Mouse (Mus musculus) MEL (cell line): Measurements from ENCODE around the gene Auts2.

Experiments used
- BHLHE40 ChIP-seq: IDR thresholded peaks from 2 replicates; pipeline ENCODE4 v1.6.1; 2012; ENCODE audit warnings: low read depth, mild to moderate bottlenecking, inconsistent platforms, low read length, improper control_type of control experiment, borderline replicate concordance
- CHD2 ChIP-seq: IDR thresholded peaks from 2 replicates; pipeline ENCODE4 v1.6.1; 2011; ENCODE audit warnings: low read length, improper control_type of control experiment
- CTCF ChIP-seq, 3 experiments: IDR thresholded peaks in 2 of 3; conservative IDR thresholded peaks in 1 of 3; 2 replicates each; pipeline ENCODE4 v1.5.1; 2011 to 2012; ENCODE audit warnings: low read length in 3 of 3, low read depth in 2 of 3, mild to moderate bottlenecking in 2 of 3, improper control_type of control experiment in 1 of 3, inconsistent platforms in 1 of 3, mixed read lengths in 1 of 3, moderate library complexity in 1 of 3; ENCODE audit not compliant: control insufficient read depth in 1 of 3, insufficient read depth in 1 of 3, poor library complexity in 1 of 3, severe bottlenecking in 1 of 3
- E2F4 ChIP-seq: IDR thresholded peaks from 2 replicates; pipeline ENCODE4 v1.6.1; 2011; ENCODE audit warnings: low read depth, low read length, improper control_type of control experiment, borderline replicate concordance
- MAX ChIP-seq: IDR thresholded peaks from 2 replicates; pipeline ENCODE4 v1.6.1; 2011; ENCODE audit warnings: low read length, improper control_type of control experiment
- POLR2A ChIP-seq, 2 experiments: IDR thresholded peaks; 2 replicates each; pipeline ENCODE4 v1.6.1; 2011 to 2012; ENCODE audit warnings: low read length in 2 of 2, mild to moderate bottlenecking in 2 of 2, control low read depth in 1 of 2, improper control_type of control experiment in 1 of 2, low read depth in 1 of 2, moderate library complexity in 1 of 2; ENCODE audit not compliant: control insufficient read depth in 1 of 2, insufficient read depth in 1 of 2, poor library complexity in 1 of 2
- RCOR1 ChIP-seq: IDR thresholded peaks from 2 replicates; pipeline ENCODE4 v1.6.1; 2012; ENCODE audit warnings: low read depth, mild to moderate bottlenecking, inconsistent platforms, low read length, improper control_type of control experiment
- TAL1 ChIP-seq: IDR thresholded peaks from 2 replicates; pipeline ENCODE4 v1.6.1; 2012; ENCODE audit warnings: mild to moderate bottlenecking, inconsistent platforms, low read length, moderate library complexity, mixed read lengths
- USF1 ChIP-seq: IDR thresholded peaks from 2 replicates; pipeline ENCODE4 v1.6.1; 2014; ENCODE audit warnings: low read depth, mild to moderate bottlenecking, inconsistent platforms, low read length, improper control_type of control experiment, moderate library complexity

DNA sequence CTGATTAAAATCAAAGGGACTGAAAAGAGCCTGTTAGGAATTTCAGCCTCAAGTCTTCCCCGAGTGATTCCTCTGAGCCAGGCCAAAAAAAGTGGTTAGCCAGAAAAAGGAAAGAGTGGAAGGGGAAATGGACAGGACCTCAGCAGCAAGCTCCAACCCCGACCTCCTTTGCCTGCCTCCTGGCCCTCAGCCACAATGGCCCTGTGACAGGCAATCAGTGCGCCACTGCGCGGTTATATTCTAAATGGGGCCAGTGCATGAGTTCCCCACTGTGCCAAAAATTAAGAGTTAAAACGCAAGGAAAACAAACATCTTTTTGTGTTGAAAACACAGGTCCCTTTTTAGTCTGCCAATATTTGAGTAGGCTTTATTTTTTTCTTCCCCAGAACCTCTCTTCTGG, 755.1 kb downstream of the Auts2 start:
- TF ChIP-seq POLR2A (IDR thresholded peaks at IDR 0.05; ENCODE audit: control insufficient read depth in 1 of 2, insufficient read depth in 1 of 2, low read depth in 1 of 2, low read length in 2 of 2, poor library complexity in 1 of 2): no peak
- no peak for TF ChIP-seq CTCF (IDR thresholded peaks at IDR 0.05 in 2 of 3, conservative IDR thresholded peaks at IDR 0.05 in 1 of 3; ENCODE audit: control insufficient read depth in 1 of 3, insufficient read depth in 1 of 3, low read depth in 2 of 3, low read length in 3 of 3, poor library complexity in 1 of 3, severe bottlenecking in 1 of 3)
- no peak for TF ChIP-seq CHD2
- TF ChIP-seq USF1: no peak
- TF ChIP-seq BHLHE40: no peak
- TF ChIP-seq MAX: no peak
- TF ChIP-seq RCOR1: no peak
- TF ChIP-seq TAL1: no peak
- no peak for TF ChIP-seq E2F4
